Comparison of ENCODE assay signal across 9 mouse cellular contexts in the genomic region with DNA sequence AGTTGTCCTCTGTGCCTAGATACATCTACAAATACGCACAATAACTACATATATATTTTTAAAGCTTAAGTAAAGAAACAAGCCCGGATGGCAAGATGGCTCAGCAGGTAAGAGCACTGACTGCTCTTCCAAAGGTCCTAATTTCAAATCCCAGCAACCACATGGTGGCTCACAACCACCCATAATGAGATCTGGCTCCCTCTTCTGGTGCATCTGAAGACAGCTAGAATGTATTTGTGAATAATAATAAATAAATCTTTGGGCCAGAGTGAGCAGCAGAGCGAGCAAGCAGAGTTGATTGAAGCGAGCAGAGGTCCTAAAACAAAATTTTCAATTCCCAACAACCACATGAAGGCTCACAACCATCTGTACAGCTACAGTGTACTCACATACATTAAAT. TPM values are rescaled to one million over a fixed set of nuclear protein-coding genes. Genes with fewer than 3 reads are reported as not detected.
A peak's percentile ranks its signal among the peaks of the same experiment; 100 is the strongest.
DNase-seq lines count a peak whose midpoint lies in the region; ATAC-seq and TF ChIP-seq lines count a peak whose summit lies in the region.
"Not testable (repeated sequence)": the region's sequence is repeated elsewhere in the genome, so short reads cannot be mapped to it uniquely, and the experiment has no call there.
"Had no signal": no experiment of that assay in that cellular context is flagged by ENCODE, and none has a peak within 500 bp of the region (broad histone marks: within the 10 kb centered on the region; RNA-seq: fewer than 3 reads in every experiment).

No protein-coding gene starts in this region.

- not testable (repeated sequence) for ATAC-seq in forebrain, postnatal 0 days; intestine, postnatal 0 days; lung, embryonic 14.5 days (ENCODE audit: insufficient read depth)

- not testable (repeated sequence) for H3K36me3 ChIP-seq in E14TG2a.4 (ENCODE audit: insufficient read depth, low read length); forebrain, postnatal 0 days (ENCODE audit: insufficient read depth); intestine, postnatal 0 days (ENCODE audit: control insufficient read depth, insufficient read depth); limb, embryonic 10.5 days; lung, embryonic 14.5 days (ENCODE audit: insufficient read depth)

- TF ChIP-seq CTCF in E14TG2a.4 (conservative IDR thresholded peaks at IDR 0.05; ENCODE audit: low read length), result peak; percentile 17; the same call in 1 of the 2 replicates
- TF ChIP-seq CTCF in forebrain, postnatal 0 days (IDR thresholded peaks at IDR 0.05; ENCODE audit: low read depth), result peak; percentile 32
- TF ChIP-seq CTCF in intestine, postnatal 0 days (IDR thresholded peaks at IDR 0.05; ENCODE audit: low read depth), result peak; percentile 69
- peak; percentile 51 for TF ChIP-seq CTCF in lung, embryonic 14.5 days (IDR thresholded peaks at IDR 0.05; ENCODE audit: low read depth)

- not testable (repeated sequence) for H3K9me3 ChIP-seq in E14TG2a.4 (ENCODE audit: low read length); forebrain, postnatal 0 days (ENCODE audit: low read length); intestine, postnatal 0 days (ENCODE audit: control insufficient read depth); limb, embryonic 10.5 days (replicated peaks); lung, embryonic 14.5 days (ENCODE audit: low read depth, low read length)

- DNase-seq in 3T3-L1 (ENCODE audit: low read depth, low spot score), result peak; percentile 20
- DNase-seq in NIH3T3 (ENCODE audit: low read depth), result peak; percentile 15
- not testable (repeated sequence) for DNase-seq in forebrain, postnatal 0 days; limb, embryonic 10.5 days (ENCODE audit: low spot score); lung, embryonic 14.5 days
- peak; percentile 16 for DNase-seq in retina, embryonic 14.5 days (ENCODE audit: low spot score)

- H3K4me2 ChIP-seq in forebrain, postnatal 0 days (ENCODE audit: low read depth); intestine, postnatal 0 days (replicated peaks; ENCODE audit: low read depth); lung, embryonic 14.5 days: not testable (repeated sequence)

- H3K9ac ChIP-seq in forebrain, postnatal 0 days; intestine, postnatal 0 days (ENCODE audit: low read depth, low read length); lung, embryonic 14.5 days: not testable (repeated sequence)

- WGBS in forebrain, postnatal 0 days, result 79% methylated on average over 4 of the region's 4 CpGs
- WGBS in intestine, postnatal 0 days, result 77% methylated on average over 4 of the region's 4 CpGs
- 87% methylated on average over 4 of the region's 4 CpGs for WGBS in limb, embryonic 10.5 days
- WGBS in lung, embryonic 14.5 days, result 82% methylated on average over 4 of the region's 4 CpGs

- not testable (repeated sequence) for H3K27me3 ChIP-seq in E14TG2a.4 (ENCODE audit: insufficient read depth, low read length); forebrain, postnatal 0 days (ENCODE audit: insufficient read depth, low read length); intestine, postnatal 0 days (replicated peaks; ENCODE audit: control insufficient read depth, insufficient read depth, low read length); limb, embryonic 10.5 days (ENCODE audit: low read depth, poor library complexity, severe bottlenecking); lung, embryonic 14.5 days (ENCODE audit: insufficient read depth, low read length)

- H3K27ac ChIP-seq in forebrain, postnatal 0 days (ENCODE audit: low read depth, low read length); intestine, postnatal 0 days (ENCODE audit: low read depth, low read length); lung, embryonic 14.5 days (ENCODE audit: low read depth): not testable (repeated sequence)
- H3K27ac ChIP-seq in limb, embryonic 10.5 days, result 0 out of 2 replicates have a peak overlapping the region, but pooled peaks have one; percentile 19

- H3K4me3 ChIP-seq in E14TG2a.4 (replicated peaks; ENCODE audit: low read length); forebrain, postnatal 0 days (ENCODE audit: low read depth, low read length); intestine, postnatal 0 days (ENCODE audit: low read depth, low read length); limb, embryonic 10.5 days; lung, embryonic 14.5 days (ENCODE audit: low read depth, low read length): not testable (repeated sequence)

- H3K4me1 ChIP-seq in E14TG2a.4 (replicated peaks; ENCODE audit: low read depth, low read length); forebrain, postnatal 0 days (ENCODE audit: insufficient read depth); intestine, postnatal 0 days (replicated peaks; ENCODE audit: control insufficient read depth, insufficient read depth, low read length); lung, embryonic 14.5 days (ENCODE audit: insufficient read depth): not testable (repeated sequence)
- peaks cover 39% of the 10 kb centered on the region for H3K4me1 ChIP-seq in limb, embryonic 10.5 days

RNA-seq across cellular contexts. Expression of a gene that starts 29.8 kb away (rescaled TPM):
- total RNA-seq in forebrain, postnatal 0 days (2014; rRNA removed), result 2.5 and 5.3 TPM in 2 replicates
- polyA plus RNA-seq in forebrain, postnatal 0 days (2015; fragmentation: Nextera tagmentation; extraction: Ambion mirVana), result 1.8 and 2.4 TPM in 2 replicates
- 8.3 and 9.8 TPM in 2 replicates for polyA plus RNA-seq in intestine, postnatal 0 days (2015; fragmentation: Nextera tagmentation; extraction: Ambion mirVana)
- polyA plus RNA-seq in limb, embryonic 10.5 days (2016; fragmentation: Nextera tagmentation; extraction: Ambion mirVana), result 37.9 and 40.1 TPM in 2 replicates
- 16.2 and 18.2 TPM in 2 replicates for polyA plus RNA-seq in lung, embryonic 14.5 days (2014; fragmentation: Nextera tagmentation; extraction: Ambion mirVana)
- total RNA-seq: G1E had no signal
- polyA plus RNA-seq: G1E had no signal

Comparison
In these comparisons a context has a peak if more than half of its experiments do, and no peak if none do; other contexts are left out.
1. CTCF ChIP-seq: peak in every context shown above with its lines; median percentile 69 in intestine, postnatal 0 days; 51 in lung, embryonic 14.5 days; 32 in forebrain, postnatal 0 days; 17 in E14TG2a.4.